Mouse (Mus musculus): Measurements from ENCODE around the gene Prune2.

DNA sequence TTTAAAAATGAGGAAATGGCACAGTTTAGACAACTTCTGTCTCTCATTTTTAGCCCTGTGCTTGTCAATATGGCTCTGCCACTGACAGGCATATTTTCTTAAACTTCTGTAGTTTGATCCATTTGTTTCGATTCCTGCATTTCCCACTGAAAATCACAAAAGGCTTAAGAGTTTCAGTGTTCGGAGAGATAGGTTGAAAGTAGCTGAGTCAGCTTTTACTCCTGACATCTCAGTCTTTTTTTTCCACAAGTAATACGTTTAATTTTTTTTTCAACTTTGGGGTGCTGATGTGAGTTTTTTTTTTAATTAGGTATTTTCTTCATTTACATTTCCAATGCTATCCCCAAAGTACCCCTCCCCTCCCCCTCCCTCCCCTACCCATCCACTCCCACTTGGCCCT lies 174.6 kb downstream of the Prune2 start:
- no peak for TF ChIP-seq POLR2A (IDR thresholded peaks at IDR 0.05; ENCODE audit: low read depth, low read length)
- TF ChIP-seq CTCF (conservative IDR thresholded peaks at IDR 0.05; ENCODE audit: insufficient read depth, insufficient read length, low read depth, low read length), result no peak
